Mouse (Mus musculus) c-Kit-positive CD71-positive TER-119-negative erythroid progenitor cells, embryonic 14.5 days (primary cell): ENCODE results near the gene Arhgdib.

Source experiments
- DNase-seq: peaks from one replicate; pipeline ENCODE4 v3.0.0-alpha.2; 2013; ENCODE audit warnings: low read depth

The Arhgdib gene

GRCm38 (mm10) chr6:136950171-136950570 is 8.5 kb upstream of the Arhgdib start:
- no peak for DNase-seq

- DNase-seq = no peak
These were observed 6.0 kb upstream of the Arhgdib start for GRCm38 (mm10) chr6:136947716-136948115.

- DNase-seq = no peak
These were observed 5.2 kb upstream of the Arhgdib start for GRCm38 (mm10) chr6:136946943-136947342.

- DNase-seq = no peak
These were observed 4.5 kb upstream of the Arhgdib start for GRCm38 (mm10) chr6:136946241-136946640.

GRCm38 (mm10) chr6:136944511-136944910 is 2.8 kb upstream of the Arhgdib start:
- DNase-seq = no peak

GRCm38 (mm10) chr6:136943392-136943791 is 1.7 kb upstream of the Arhgdib start:
- no peak for DNase-seq

- no peak for DNase-seq
These were observed 581 bp upstream of the Arhgdib start for GRCm38 (mm10) chr6:136942280-136942679.

GRCm38 (mm10) chr6:136940188-136940960 is 1.3 kb downstream of the Arhgdib start:
- DNase-seq = no peak

- no peak for DNase-seq
These were observed 2.1 kb downstream of the Arhgdib start for GRCm38 (mm10) chr6:136939326-136940187.

- DNase-seq = no peak
These were observed 3.2 kb downstream of the Arhgdib start for GRCm38 (mm10) chr6:136938331-136939126.

GRCm38 (mm10) chr6:136937117-136937516 is 4.6 kb downstream of the Arhgdib start:
- DNase-seq = no peak

GRCm38 (mm10) chr6:136936361-136936760 is 5.3 kb downstream of the Arhgdib start:
- no peak for DNase-seq

- no peak for DNase-seq
These were observed 6.5 kb downstream of the Arhgdib start for GRCm38 (mm10) chr6:136935233-136935632.

- no peak for DNase-seq
These were observed 7.6 kb downstream of the Arhgdib start for GRCm38 (mm10) chr6:136934068-136934467.

- no peak for DNase-seq
These were observed 10.5 kb downstream of the Arhgdib start for GRCm38 (mm10) chr6:136931246-136931645.

GRCm38 (mm10) chr6:136930677-136931076 is 11.0 kb downstream of the Arhgdib start:
- DNase-seq = no peak

- no peak for DNase-seq
These were observed 14.1 kb downstream of the Arhgdib start for GRCm38 (mm10) chr6:136927626-136928025.

GRCm38 (mm10) chr6:136925049-136925448 is 16.6 kb downstream of the Arhgdib start:
- DNase-seq = no peak

- no peak for DNase-seq
These were observed 18.2 kb downstream of the Arhgdib start, which contains the start of gene Pde6h for GRCm38 (mm10) chr6:136923532-136923931. Gene Pde6h, plus strand, starts transcription at chr6:136923832.

- no peak for DNase-seq
These were observed 18.8 kb downstream of the Arhgdib start for GRCm38 (mm10) chr6:136922871-136923270.

- DNase-seq = no peak
These were observed 19.6 kb downstream of the Arhgdib start, which contains the start of gene Erp27 for GRCm38 (mm10) chr6:136922080-136922479. Gene Erp27, minus strand, starts transcription at chr6:136922180.

GRCm38 (mm10) chr6:136921601-136922000 is 20.1 kb downstream of the Arhgdib start:
- DNase-seq = no peak
